Mouse (Mus musculus): ENCODE measurements around the gene Scrn2. TPM values are rescaled to one million over a fixed set of nuclear protein-coding genes. Genes with fewer than 3 reads are reported as not detected.

Gene Scrn2
- total RNA-seq, 2 experiments from 2014 or later, result 3.9 to 4.2 TPM

- intact Hi-C loops (cut with DNase I), result no loop called here
- DNase-seq (ENCODE audit: extremely low spot score in 1 of 2, low spot score in 2 of 2), result peak; percentile 78 to 93
Observed at GRCm38 (mm10) chr11:97041022-97041899, 11.5 kb downstream of the Scrn2 start, which contains the start of the genes Lrrc46 and Mrpl10. Gene Lrrc46 (minus strand): TSS chr11:97041407. Gene Mrpl10 (plus strand): TSS chr11:97041560.

DNA sequence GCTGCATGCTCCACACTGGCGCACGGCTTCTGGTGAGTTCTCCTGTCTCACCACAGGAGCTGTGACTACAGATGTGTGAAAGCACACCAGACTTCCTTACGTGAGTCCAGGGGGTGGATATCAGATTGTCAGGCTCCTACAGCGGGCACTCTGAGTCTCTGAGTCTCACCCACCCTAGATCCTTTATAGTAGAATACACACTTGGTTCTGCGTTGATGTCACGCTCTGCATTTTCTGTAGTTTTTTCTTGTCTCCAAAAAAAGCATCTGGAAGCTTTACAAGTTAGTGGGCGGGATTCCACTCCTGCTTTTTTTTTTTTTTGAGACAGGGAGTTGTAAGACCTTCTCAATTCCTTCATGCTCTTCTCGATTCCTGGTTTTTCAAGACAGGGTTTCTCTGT is 15.2 kb downstream of the Scrn2 start:
- intact Hi-C loops (cut with DNase I), result no loop called here
- no peak for DNase-seq (ENCODE audit: extremely low spot score in 1 of 2, low spot score in 2 of 2)

GRCm38 (mm10) chr11:97045861-97046260 is 16.1 kb downstream of the Scrn2 start:
- DNase-seq (ENCODE audit: extremely low spot score in 1 of 2, low spot score in 2 of 2), result no peak
- intact Hi-C loops (cut with DNase I), result no loop called here

DNA sequence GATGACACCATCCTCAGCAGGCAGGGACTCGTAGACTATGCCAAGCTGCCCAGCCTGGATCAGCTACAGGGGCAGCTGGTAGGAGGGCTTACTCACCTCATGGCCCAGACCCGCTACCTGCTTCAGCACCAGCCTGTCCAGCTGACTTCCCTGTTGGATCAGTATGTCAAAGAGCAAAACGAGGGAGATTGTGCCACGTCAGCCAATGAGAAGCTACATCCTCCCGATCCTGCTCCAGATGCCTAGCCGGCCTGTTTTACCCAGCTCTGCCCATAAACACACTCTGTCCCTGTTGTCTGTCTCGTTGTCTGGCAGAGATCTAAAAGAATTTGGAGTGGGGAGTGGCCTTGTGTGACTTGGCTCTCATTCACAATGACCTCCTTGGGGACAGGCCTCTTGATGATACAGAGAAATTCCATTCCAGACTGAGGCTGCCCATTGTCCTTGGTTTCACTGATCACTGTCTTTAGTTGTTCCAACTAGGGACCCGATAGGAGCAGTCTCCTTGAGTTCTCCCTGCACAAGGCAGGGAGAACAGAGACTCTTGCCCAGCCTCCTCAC is 18.4 kb downstream of the Scrn2 start:
- intact Hi-C loops (cut with DNase I), result no loop called here
- DNase-seq (ENCODE audit: extremely low spot score in 1 of 2, low spot score in 2 of 2), result no peak

GRCm38 (mm10) chr11:97049492-97050085 is 19.9 kb downstream of the Scrn2 start:
- intact Hi-C loops (cut with DNase I), result no loop called here
- no peak for DNase-seq (ENCODE audit: extremely low spot score in 1 of 2, low spot score in 2 of 2)

- peak; percentile 74 to 90 for DNase-seq (ENCODE audit: extremely low spot score in 1 of 2, low spot score in 2 of 2)
- intact Hi-C loops (cut with DNase I), result no loop called here
Observed at GRCm38 (mm10) chr11:97050216-97050943, 20.6 kb downstream of the Scrn2 start, which contains the start of gene Osbpl7. Gene Osbpl7 (plus strand): TSS chr11:97050628.

GRCm38 (mm10) chr11:97050944-97051586 is 21.3 kb downstream of the Scrn2 start:
- intact Hi-C loops (cut with DNase I), result no loop called here
- no peak for DNase-seq (ENCODE audit: extremely low spot score in 1 of 2, low spot score in 2 of 2)

DNA sequence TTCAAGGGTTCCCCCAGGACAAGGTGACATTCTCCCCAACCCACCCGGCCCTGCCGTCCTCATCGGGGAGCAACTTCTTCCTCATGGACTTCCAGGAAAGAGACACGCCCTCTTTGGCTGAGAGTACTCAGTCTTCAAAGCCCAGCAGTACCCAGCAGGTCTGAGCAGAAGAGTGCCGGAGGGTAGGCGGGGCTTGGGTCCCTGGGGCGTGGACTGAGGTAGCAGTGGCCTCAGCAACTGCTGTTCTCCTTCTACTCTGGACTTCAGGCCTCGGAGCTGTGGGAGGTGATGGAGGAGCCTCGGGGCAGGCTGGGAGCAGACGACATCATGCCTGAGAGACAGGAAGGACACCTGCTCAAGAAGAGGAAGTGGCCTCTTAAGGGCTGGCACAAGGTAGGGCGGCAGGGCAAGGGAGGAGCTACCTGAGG is 22.5 kb downstream of the Scrn2 start:
- no peak for DNase-seq (ENCODE audit: extremely low spot score in 1 of 2, low spot score in 2 of 2)
- intact Hi-C loops (cut with DNase I), result no loop called here

- no peak for DNase-seq (ENCODE audit: extremely low spot score in 1 of 2, low spot score in 2 of 2)
- intact Hi-C loops (cut with DNase I), result no loop called here
Observed at GRCm38 (mm10) chr11:97063274-97063920, 33.7 kb downstream of the Scrn2 start.

DNA sequence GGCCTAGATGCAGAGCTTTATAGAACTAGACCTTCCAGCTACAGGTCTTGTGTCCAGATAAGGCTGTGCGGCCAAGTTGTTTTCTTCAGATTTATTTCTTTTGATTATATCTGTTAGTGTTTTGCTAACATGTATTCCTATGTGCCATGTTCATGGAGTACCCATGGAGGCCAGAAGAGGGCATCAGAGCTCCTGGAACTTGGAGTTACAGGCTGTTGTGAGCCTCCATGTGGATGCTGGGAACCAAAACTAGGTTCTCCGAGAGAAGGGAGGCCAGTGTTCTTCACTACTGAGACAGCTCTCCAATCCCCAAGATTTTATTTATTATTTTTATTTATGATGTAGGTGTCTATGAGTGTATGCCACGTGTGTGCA is 34.2 kb downstream of the Scrn2 start:
- no peak for DNase-seq (ENCODE audit: extremely low spot score in 1 of 2, low spot score in 2 of 2)
- intact Hi-C loops (cut with DNase I), result no loop called here

- intact Hi-C loops (cut with DNase I), result no loop called here
Observed at GRCm38 (mm10) chr11:97065538-97066295, 36.0 kb downstream of the Scrn2 start.

GRCm38 (mm10) chr11:97066656-97067360 is 37.1 kb downstream of the Scrn2 start:
- no peak for DNase-seq (ENCODE audit: extremely low spot score in 1 of 2, low spot score in 2 of 2)
- intact Hi-C loops (cut with DNase I), result no loop called here

More at GRCm38 (mm10) chr11:97065538-97066295, 36.0 kb downstream of the Scrn2 start:
- DNase-seq (ENCODE audit: extremely low spot score in 1 of 2, low spot score in 2 of 2), result no peak

DNA sequence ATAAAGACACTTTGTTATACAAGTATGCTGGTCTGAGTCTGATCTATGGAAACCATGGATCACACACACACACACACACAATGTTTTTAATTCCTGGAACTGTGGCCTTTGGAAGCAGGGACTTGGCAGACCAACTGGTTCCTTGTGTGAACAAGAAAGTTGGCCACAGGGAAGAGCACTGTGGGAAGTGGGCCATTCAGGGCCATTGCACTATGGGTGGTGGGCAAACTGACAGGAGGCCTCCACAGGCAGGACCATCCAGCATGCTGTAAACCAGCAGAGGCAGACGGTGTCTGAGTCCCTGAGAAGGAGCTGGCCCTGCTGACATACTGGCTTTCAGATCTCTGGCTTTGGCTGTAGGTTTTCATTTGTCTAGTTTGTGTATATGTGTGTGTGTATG is 39.6 kb downstream of the Scrn2 start:
- no peak for DNase-seq (ENCODE audit: extremely low spot score in 1 of 2, low spot score in 2 of 2)
- intact Hi-C loops (cut with DNase I), result no loop called here

DNA sequence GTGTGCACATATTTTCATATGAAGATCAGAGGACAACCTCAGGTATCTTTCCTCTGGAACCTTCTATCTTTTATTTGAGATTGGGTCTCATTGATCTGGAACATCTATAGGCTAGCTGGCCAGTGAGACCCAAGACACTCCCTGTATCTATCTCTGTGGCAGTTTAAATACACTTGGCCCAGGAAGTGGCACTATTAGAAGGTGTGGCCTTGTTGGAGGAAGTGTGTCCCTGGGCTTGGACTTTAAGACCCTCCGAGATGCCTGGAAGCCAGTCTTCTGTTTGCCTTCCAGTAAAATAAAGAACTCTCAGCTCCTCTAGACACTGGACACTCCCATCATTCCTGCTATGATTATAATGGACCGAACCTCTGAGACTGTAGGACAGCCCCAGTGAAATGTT is 40.0 kb downstream of the Scrn2 start:
- intact Hi-C loops (cut with DNase I), result no loop called here
- DNase-seq (ENCODE audit: extremely low spot score in 1 of 2, low spot score in 2 of 2), result no peak

DNA sequence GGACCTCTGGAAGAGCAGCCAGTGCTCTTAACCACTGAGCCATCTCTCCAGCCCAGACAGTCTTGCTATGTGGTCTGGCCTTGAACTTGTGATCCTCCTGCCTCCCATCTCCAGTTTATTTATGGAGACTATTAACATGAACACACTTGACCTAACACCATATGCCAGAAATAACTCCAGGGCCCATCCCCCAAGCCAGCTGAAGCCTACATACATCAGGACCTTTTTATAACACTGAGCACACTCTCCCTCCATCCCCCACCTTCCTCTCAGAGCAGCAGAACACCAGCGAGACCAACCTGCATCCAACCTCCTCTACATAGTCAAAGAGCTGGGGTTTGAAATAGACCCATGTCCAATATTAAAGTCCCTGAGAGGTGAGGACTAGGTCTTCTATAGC is 41.4 kb downstream of the Scrn2 start:
- DNase-seq (ENCODE audit: extremely low spot score in 1 of 2, low spot score in 2 of 2), result no peak
- intact Hi-C loops (cut with DNase I), result no loop called here

GRCm38 (mm10) chr11:97072533-97072932 is 42.8 kb downstream of the Scrn2 start:
- DNase-seq (ENCODE audit: extremely low spot score in 1 of 2, low spot score in 2 of 2), result peak in 1 of 2 experiments; percentile 65
- intact Hi-C loops (cut with DNase I), result loop anchor here (2.0 kb wide), 1 partner anchor 74 kb away; no protein-coding TSS in a partner anchor

DNA sequence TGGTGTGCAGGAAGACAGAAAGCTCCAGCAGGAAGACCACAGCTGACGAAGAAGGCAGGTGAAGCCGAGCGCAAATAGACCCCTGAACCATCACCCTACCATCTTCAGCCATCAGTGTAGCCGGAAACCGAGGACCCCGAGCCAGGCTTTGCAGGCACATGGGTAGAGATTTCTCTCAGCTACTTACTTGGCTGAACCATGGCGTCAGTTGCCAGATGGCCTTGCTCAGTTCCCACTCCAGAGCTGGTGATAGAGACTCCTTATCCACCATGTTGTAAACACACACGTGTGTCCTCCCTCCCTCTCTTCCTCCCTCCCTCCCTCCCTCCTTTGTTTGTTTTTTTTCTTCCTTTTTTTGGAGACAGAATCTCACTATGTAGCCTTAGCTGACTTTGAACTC is 44.5 kb downstream of the Scrn2 start:
- intact Hi-C loops (cut with DNase I), result no loop called here

More for the DNA sequence above, 44.5 kb downstream of the Scrn2 start:
- DNase-seq (ENCODE audit: extremely low spot score in 1 of 2, low spot score in 2 of 2), result no peak
